Mouse (Mus musculus) urinary bladder, postnatal 10 days (tissue): Measurements from ENCODE around the gene Olfr1432.
"Not testable (repeated sequence)": the region's sequence is repeated elsewhere in the genome, so short reads cannot be mapped to it uniquely, and the experiment has no call there.

ENCODE experiments used
- DNase-seq: peaks from one replicate; pipeline ENCODE4 v3.0.0; 2022; ENCODE audit warnings: low spot score

Gene Olfr1432

DNA sequence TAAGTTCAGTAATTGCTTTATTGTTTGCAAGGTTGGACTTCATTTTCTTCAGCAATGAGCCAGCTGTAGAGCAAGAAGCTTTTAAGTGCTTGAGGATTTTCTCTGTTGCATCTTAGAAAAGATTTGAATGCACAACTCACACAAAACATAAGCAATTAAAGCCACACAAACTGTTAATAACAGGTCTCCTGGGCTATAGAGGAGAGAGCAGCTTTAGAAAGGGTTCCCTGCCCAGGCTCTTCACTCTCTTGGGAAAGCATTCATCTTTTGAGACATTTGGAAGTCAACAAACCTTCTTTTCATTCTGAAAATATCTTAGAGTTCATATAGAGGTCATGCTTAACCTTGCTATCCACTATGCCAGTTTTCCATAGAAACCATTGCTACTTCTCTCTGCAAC is at the start of gene Olfr1432:
Gene Olfr1432 (minus strand): TSS at position 101 of the 400 bp plus-strand sequence.
- not testable (repeated sequence) for DNase-seq

DNA sequence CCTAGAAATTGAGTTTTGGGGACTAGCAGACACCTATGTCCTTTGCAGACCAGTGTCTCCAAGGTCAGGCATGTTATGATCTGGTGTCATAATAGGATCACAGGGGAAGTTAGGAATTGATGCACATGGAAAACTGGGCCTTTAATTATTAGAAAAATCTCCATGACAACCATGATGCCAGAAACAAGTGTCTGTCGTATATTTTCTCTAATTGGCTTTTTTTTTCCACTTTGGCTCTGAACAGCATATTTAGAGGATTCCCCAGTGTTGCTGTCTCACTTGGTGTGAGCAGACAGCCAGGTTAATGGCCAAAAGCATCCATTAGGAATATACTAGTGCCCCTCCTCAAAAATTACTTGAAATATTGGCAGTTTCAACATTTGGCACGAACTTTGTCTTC is 47.2 kb upstream of the Olfr1432 start, which contains the start of gene Olfr1434:
Gene Olfr1434 (plus strand): TSS at position 301 of the 400 bp plus-strand sequence.
- DNase-seq = no peak

DNA sequence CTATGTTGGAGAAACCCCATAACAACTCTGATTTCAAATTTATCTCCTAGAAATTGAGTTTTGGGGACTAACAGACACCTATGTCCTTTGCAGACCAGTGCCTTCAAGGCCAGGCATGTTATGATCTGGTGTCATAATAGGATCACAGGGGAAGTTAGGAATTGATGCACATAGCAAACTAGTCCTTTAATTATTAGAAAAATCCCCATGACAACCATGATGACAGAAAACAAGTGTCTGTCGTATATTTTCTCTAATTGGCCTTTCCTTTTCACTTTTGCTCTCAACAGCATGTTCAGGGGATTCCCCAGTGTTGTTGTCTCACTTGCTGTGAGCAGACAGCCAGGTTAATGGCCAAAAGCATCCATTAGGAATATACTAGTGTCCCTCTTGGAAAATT is 28.3 kb upstream of the Olfr1432 start, which contains the start of gene Olfr235:
Gene Olfr235 (plus strand): TSS at position 301 of the 400 bp plus-strand sequence.
- DNase-seq = no peak

DNA sequence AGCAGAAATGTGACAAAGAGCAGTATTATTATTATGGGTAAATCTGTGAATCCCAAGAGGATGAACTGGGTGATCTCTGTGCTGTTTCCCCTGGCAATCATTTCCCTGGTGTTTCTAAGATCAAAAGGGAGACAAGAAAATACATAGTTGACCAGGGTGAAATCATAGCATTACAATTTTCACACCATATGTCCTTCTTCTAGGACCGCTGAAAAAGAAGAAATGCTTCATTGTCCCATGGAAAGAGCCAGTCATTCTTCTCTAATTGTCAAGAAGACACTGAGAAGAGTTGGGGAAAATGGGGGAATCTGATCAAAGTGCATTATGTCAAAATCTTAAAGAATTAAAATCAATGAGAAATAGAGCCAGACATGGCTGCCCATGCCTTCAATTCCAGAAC is 9.2 kb upstream of the Olfr1432 start, which contains the start of gene Olfr262:
Gene Olfr262 (minus strand): TSS at position 101 of the 400 bp plus-strand sequence.
- no peak for DNase-seq

DNA sequence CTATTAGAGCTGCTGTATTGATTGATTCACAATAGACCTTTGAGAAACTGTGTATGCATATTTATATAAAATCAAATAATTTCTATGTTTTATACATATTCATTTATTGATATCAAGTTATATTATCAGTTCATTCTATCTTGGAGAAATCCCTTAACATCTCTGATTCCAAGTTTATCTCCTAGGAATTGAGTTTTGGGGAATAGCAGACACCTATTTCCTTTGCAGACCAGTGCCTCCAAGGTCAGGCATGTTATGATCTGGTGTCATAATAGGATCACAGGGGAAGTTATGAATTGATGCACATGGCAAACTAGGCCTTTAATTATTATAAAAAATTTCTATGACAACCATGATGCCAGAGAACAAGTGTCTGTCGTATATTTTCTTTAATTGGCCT is 32.1 kb downstream of the Olfr1432 start, which contains the start of gene Olfr1431:
Gene Olfr1431 (plus strand): TSS at position 301 of the 400 bp plus-strand sequence.
- no peak for DNase-seq

DNA sequence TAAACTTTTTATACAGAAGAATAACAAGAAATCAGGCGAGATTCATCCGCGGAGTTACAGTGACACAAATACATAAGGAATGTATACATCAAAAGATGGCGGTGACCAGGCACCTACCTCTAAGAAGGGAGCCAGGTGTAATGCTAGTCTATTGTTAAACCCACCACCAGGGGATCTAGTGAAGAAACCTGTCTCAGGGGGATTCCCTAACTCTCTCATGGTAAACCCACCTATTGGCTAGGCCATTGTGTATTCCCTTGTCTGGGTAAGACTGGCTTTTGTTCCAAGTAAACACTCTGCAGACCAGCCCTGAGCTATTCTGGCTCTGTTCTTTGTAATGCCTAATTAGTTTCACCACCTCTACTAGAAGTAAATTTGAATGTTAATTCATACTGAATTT is 33.3 kb downstream of the Olfr1432 start:
- DNase-seq = not testable (repeated sequence)
